In genomic region chr6:87130628-87131027, GRCm38 (mm10) we compare ENCODE assay signal across 20 mouse cellular contexts. TPM values are rescaled to one million over a fixed set of nuclear protein-coding genes. Genes with fewer than 3 reads are reported as not detected.
A peak's percentile ranks its signal among the peaks of the same experiment; 100 is the strongest.
DNase-seq lines count a peak whose midpoint lies in the region; ATAC-seq and TF ChIP-seq lines count a peak whose summit lies in the region.
"Had no signal": no experiment of that assay in that cellular context is flagged by ENCODE, and none has a peak within 500 bp of the region (broad histone marks: within the 10 kb centered on the region; RNA-seq: fewer than 3 reads in every experiment).

No protein-coding gene starts in this region.

- no peak overlapping the region for H3K4me3 ChIP-seq in heart, embryonic 11.5 days (ENCODE audit: low read depth, low read length)
- H3K4me3 ChIP-seq in midbrain, embryonic 11.5 days (ENCODE audit: low read depth, low read length): no peak overlapping the region
- no peak overlapping the region for H3K4me3 ChIP-seq in midbrain, embryonic 13.5 days (replicated peaks)
- H3K4me3 ChIP-seq in testis, adult 2 months (ENCODE audit: control insufficient read depth, low read depth, low read length): peak overlapping the region; percentile 11
- H3K4me3 ChIP-seq: embryonic facial prominence, embryonic 10.5 days; embryonic facial prominence, embryonic 12.5 days; forebrain, embryonic 13.5 days; forebrain, embryonic 15.5 days had no signal

- peaks cover 2% of the 10 kb centered on the region; the same call in 1 of the 2 replicates for H3K36me3 ChIP-seq in heart, embryonic 11.5 days (ENCODE audit: control insufficient read depth, insufficient read depth, low read length)
- no peaks in the 10 kb centered on the region for H3K36me3 ChIP-seq in midbrain, embryonic 11.5 days (ENCODE audit: control insufficient read depth, insufficient read depth, low read length)
- no peaks in the 10 kb centered on the region for H3K36me3 ChIP-seq in midbrain, embryonic 13.5 days
- no peaks in the 10 kb centered on the region for H3K36me3 ChIP-seq in testis, adult 2 months (ENCODE audit: control insufficient read depth, insufficient read depth, low read length)
- no peaks in the 10 kb centered on the region for H3K36me3 ChIP-seq in splenic B cell, adult 2 months (ENCODE audit: control insufficient read depth, insufficient read depth, low read length, poor library complexity, severe bottlenecking)

- no peak for TF ChIP-seq POLR2A in testis, adult 2 months (IDR thresholded peaks at IDR 0.05; ENCODE audit: control insufficient read depth, low read depth, low read length)

- H3K9ac ChIP-seq in heart, embryonic 11.5 days (ENCODE audit: low read depth, low read length): no peak overlapping the region
- H3K9ac ChIP-seq in midbrain, embryonic 11.5 days (ENCODE audit: low read length): no peak overlapping the region
- H3K9ac ChIP-seq in midbrain, embryonic 13.5 days (replicated peaks): no peak overlapping the region
- H3K9ac ChIP-seq: embryonic facial prominence, embryonic 12.5 days; forebrain, embryonic 13.5 days; forebrain, embryonic 15.5 days had no signal

- 83% methylated on average over 7 of the region's 7 CpGs for WGBS in heart, embryonic 11.5 days (ENCODE audit: insufficient replicate concordance)
- WGBS in midbrain, embryonic 11.5 days: 93% methylated on average over 7 of the region's 7 CpGs
- 98% methylated on average over 7 of the region's 7 CpGs for WGBS in midbrain, embryonic 13.5 days

- peak; percentile 82 for DNase-seq in heart, adult 11 months
- peak; percentile 12 for DNase-seq in midbrain, embryonic 11.5 days (ENCODE audit: low spot score, missing footprints)
- DNase-seq in testis, postnatal 10 days (ENCODE audit: low spot score): no peak
- peak; percentile 45 for DNase-seq in splenic B cell, adult 2 months (ENCODE audit: low read depth, low spot score)
- DNase-seq in B cell, adult 2 months: no peak
- DNase-seq: adrenal gland, adult 8-10 months; adrenal gland, postnatal 36 days; cerebellum, adult 11-12 months; cerebellum, adult 2 months; cerebellum, adult 9-10 months; cerebellum, postnatal 10 days; cerebellum, postnatal 25 days had no signal

- H3K4me2 ChIP-seq in heart, embryonic 11.5 days: no peak overlapping the region
- no peak overlapping the region for H3K4me2 ChIP-seq in midbrain, embryonic 11.5 days
- no peak overlapping the region for H3K4me2 ChIP-seq in midbrain, embryonic 13.5 days (replicated peaks)
- H3K4me2 ChIP-seq: embryonic facial prominence, embryonic 12.5 days; forebrain, embryonic 13.5 days; forebrain, embryonic 15.5 days had no signal

- H3K9me3 ChIP-seq in heart, embryonic 11.5 days (replicated peaks; ENCODE audit: control insufficient read depth, low read length): peaks cover 3% of the 10 kb centered on the region; the same call in 1 of the 2 replicates
- no peaks in the 10 kb centered on the region for H3K9me3 ChIP-seq in midbrain, embryonic 11.5 days (ENCODE audit: control insufficient read depth, low read length)
- no peaks in the 10 kb centered on the region for H3K9me3 ChIP-seq in midbrain, embryonic 13.5 days
- H3K9me3 ChIP-seq: forebrain, embryonic 13.5 days; forebrain, embryonic 15.5 days had no signal

- peaks cover 8% of the 10 kb centered on the region for H3K4me1 ChIP-seq in heart, embryonic 11.5 days (ENCODE audit: control insufficient read depth, insufficient read depth, low read length)
- H3K4me1 ChIP-seq in midbrain, embryonic 11.5 days (ENCODE audit: control insufficient read depth, insufficient read depth, low read length): no peaks in the 10 kb centered on the region
- no peaks in the 10 kb centered on the region for H3K4me1 ChIP-seq in midbrain, embryonic 13.5 days (replicated peaks)
- H3K4me1 ChIP-seq in testis, adult 2 months (ENCODE audit: control insufficient read depth, insufficient read depth, low read length): peaks cover 2% of the 10 kb centered on the region; the same call in 1 of the 2 replicates
- H3K4me1 ChIP-seq: forebrain, embryonic 13.5 days; forebrain, embryonic 15.5 days had no signal

- H3K27ac ChIP-seq in heart, embryonic 11.5 days (ENCODE audit: low read depth, low read length): no peak overlapping the region
- no peak overlapping the region for H3K27ac ChIP-seq in midbrain, embryonic 11.5 days (ENCODE audit: low read depth, low read length)
- no peak overlapping the region for H3K27ac ChIP-seq in midbrain, embryonic 13.5 days
- no peak overlapping the region for H3K27ac ChIP-seq in testis, adult 2 months (ENCODE audit: control insufficient read depth, insufficient read depth, low read depth, low read length)
- H3K27ac ChIP-seq: embryonic facial prominence, embryonic 10.5 days; embryonic facial prominence, embryonic 12.5 days; forebrain, embryonic 13.5 days; forebrain, embryonic 15.5 days had no signal

- TF ChIP-seq CTCF in testis, adult 2 months (IDR thresholded peaks at IDR 0.05; ENCODE audit: control insufficient read depth, insufficient read depth, insufficient replicate concordance, low read depth, low read length): no peak

- ATAC-seq in heart, embryonic 11.5 days (replicated peaks; ENCODE audit: insufficient number of reproducible peaks, low FRiP score, low TSS enrichment): no peak
- ATAC-seq in midbrain, embryonic 11.5 days (ENCODE audit: low FRiP score): no peak
- ATAC-seq in midbrain, embryonic 13.5 days: no peak
- ATAC-seq: forebrain, embryonic 13.5 days; forebrain, embryonic 15.5 days had no signal

- no peaks in the 10 kb centered on the region for H3K27me3 ChIP-seq in heart, embryonic 11.5 days (ENCODE audit: control insufficient read depth, insufficient read depth, low read length)
- H3K27me3 ChIP-seq in midbrain, embryonic 11.5 days (ENCODE audit: control insufficient read depth, insufficient read depth, low read length): no peaks in the 10 kb centered on the region
- no peaks in the 10 kb centered on the region for H3K27me3 ChIP-seq in midbrain, embryonic 13.5 days
- no peaks in the 10 kb centered on the region for H3K27me3 ChIP-seq in testis, adult 2 months (ENCODE audit: control insufficient read depth, insufficient read depth, low read length)
- no peaks in the 10 kb centered on the region for H3K27me3 ChIP-seq in splenic B cell, adult 2 months (ENCODE audit: control insufficient read depth, insufficient read depth, low read length, poor library complexity, severe bottlenecking)
- H3K27me3 ChIP-seq: embryonic facial prominence, embryonic 12.5 days; forebrain, embryonic 13.5 days; forebrain, embryonic 15.5 days had no signal

RNA-seq across cellular contexts. Expression of gene D6Ertd527e, which starts 26.1 kb away (rescaled TPM):
- 0.13 and 0.17 TPM in 2 replicates for polyA plus RNA-seq in heart, embryonic 11.5 days (2014; fragmentation: Nextera tagmentation; extraction: Ambion mirVana)
- polyA plus RNA-seq in midbrain, embryonic 11.5 days (2014; fragmentation: Nextera tagmentation; extraction: Ambion mirVana): 0.19 TPM in 1 of 2 replicates, not detected in the other
- polyA plus RNA-seq in midbrain, embryonic 13.5 days (2015; fragmentation: Nextera tagmentation; extraction: Ambion mirVana): 0.12 and 0.16 TPM in 2 replicates
- polyA plus RNA-seq in testis, adult 2 months (2012; rRNA removed): 3.9 and 5.0 TPM in 2 replicates
- polyA plus RNA-seq: C2C12; forebrain, embryonic 15.5 days had no signal

Comparison
In these comparisons a context has a peak if more than half of its experiments do, and no peak if none do; other contexts are left out.
1. DNase-seq: peak in heart, adult 11 months (single experiment), midbrain, embryonic 11.5 days (single experiment) and splenic B cell, adult 2 months (single experiment); none in testis, postnatal 10 days (single experiment) and B cell, adult 2 months (0 of 2).